Mouse (Mus musculus) MEL (cell line): ENCODE measurements at regions not wholly inside any gene's neighbourhood (a gene's known extent, or its start where the extent isn't known, plus 50 kb on each side); places are given as distances from the start of the nearest gene placed in this dataset.

Source experiments
- DNase-seq: peaks from one replicate; pipeline ENCODE4 v3.0.0; 2011; ENCODE audit warnings: low read depth, low spot score
- H3K27ac ChIP-seq: 2 replicates; pipeline ENCODE4 v1.5.1; 2012; ENCODE audit warnings: low read depth, mild to moderate bottlenecking, control low read depth, low read length, moderate library complexity; ENCODE audit not compliant: control insufficient read depth
- H3K27me3 ChIP-seq, 2 experiments: fragments of 150-350 bp in 1 of 2; sonication (generic) in 1 of 2; 2 replicates each; pipeline ENCODE4 v1.6.1; 2012; ENCODE audit warnings: low read length in 2 of 2, mild to moderate bottlenecking in 2 of 2, improper control_type of control experiment in 1 of 2, moderate library complexity in 1 of 2; ENCODE audit not compliant: insufficient read depth in 2 of 2, control insufficient read depth in 1 of 2
- H3K36me3 ChIP-seq, 2 experiments: 2 replicates each; pipeline ENCODE4 v1.6.1; 2012 to 2014; ENCODE audit warnings: low read length in 2 of 2, improper control_type of control experiment in 1 of 2, inconsistent platforms in 1 of 2, mild to moderate bottlenecking in 1 of 2; ENCODE audit not compliant: insufficient read depth in 2 of 2, control insufficient read depth in 1 of 2
- H3K4me1 ChIP-seq, 2 experiments: fragments of 150-350 bp in 1 of 2; sonication (generic) in 1 of 2; 2 replicates each; pipeline ENCODE4 v1.6.1; 2012; ENCODE audit warnings: low read length in 2 of 2, improper control_type of control experiment in 1 of 2, mild to moderate bottlenecking in 1 of 2; ENCODE audit not compliant: insufficient read depth in 2 of 2, control insufficient read depth in 1 of 2
- H3K4me3 ChIP-seq, 2 experiments: fragments of 150-350 bp in 1 of 2; sonication (generic) in 1 of 2; 2 replicates each; pipeline ENCODE4 v1.5.1; 2012; ENCODE audit warnings: low read depth in 2 of 2, low read length in 2 of 2, mild to moderate bottlenecking in 2 of 2, moderate library complexity in 2 of 2, control low read depth in 1 of 2, improper control_type of control experiment in 1 of 2; ENCODE audit not compliant: control insufficient read depth in 1 of 2, insufficient read depth in 1 of 2
- H3K79me2 ChIP-seq: 2 replicates; pipeline ENCODE4 v1.6.1; 2012; ENCODE audit warnings: mild to moderate bottlenecking, low read length, moderate library complexity; ENCODE audit not compliant: control insufficient read depth, poor library complexity, insufficient read depth
- H3K9ac ChIP-seq: 2 replicates; pipeline ENCODE4 v1.6.1; 2012; ENCODE audit warnings: low read depth, mild to moderate bottlenecking, control low read depth, low read length, moderate library complexity; ENCODE audit not compliant: control insufficient read depth, poor library complexity, severe bottlenecking
- H3K9me3 ChIP-seq: fragments of 150-350 bp; sonication (generic); replicated peaks from 2 replicates; pipeline ENCODE4 v1.6.1; 2012; ENCODE audit warnings: mild to moderate bottlenecking, low read length, improper control_type of control experiment, moderate library complexity; ENCODE audit not compliant: insufficient read depth
- BHLHE40 ChIP-seq: IDR thresholded peaks from 2 replicates; pipeline ENCODE4 v1.6.1; 2012; ENCODE audit warnings: low read depth, mild to moderate bottlenecking, inconsistent platforms, low read length, improper control_type of control experiment, borderline replicate concordance
- CHD2 ChIP-seq: IDR thresholded peaks from 2 replicates; pipeline ENCODE4 v1.6.1; 2011; ENCODE audit warnings: low read length, improper control_type of control experiment
- CTCF ChIP-seq, 3 experiments: IDR thresholded peaks in 2 of 3; conservative IDR thresholded peaks in 1 of 3; 2 replicates each; pipeline ENCODE4 v1.5.1; 2011 to 2012; ENCODE audit warnings: low read length in 3 of 3, low read depth in 2 of 3, mild to moderate bottlenecking in 2 of 3, improper control_type of control experiment in 1 of 3, inconsistent platforms in 1 of 3, mixed read lengths in 1 of 3, moderate library complexity in 1 of 3; ENCODE audit not compliant: control insufficient read depth in 1 of 3, insufficient read depth in 1 of 3, poor library complexity in 1 of 3, severe bottlenecking in 1 of 3
- ELF1 ChIP-seq: IDR thresholded peaks from 2 replicates; pipeline ENCODE4 v1.6.1; 2014; ENCODE audit warnings: low read depth, mild to moderate bottlenecking, inconsistent platforms, low read length, improper control_type of control experiment, moderate library complexity
- EP300 ChIP-seq, 2 experiments: IDR thresholded peaks; 2 replicates each; pipeline ENCODE4 v1.6.1; 2011; ENCODE audit warnings: improper control_type of control experiment in 2 of 2, low read length in 2 of 2, low read depth in 1 of 2, mild to moderate bottlenecking in 1 of 2
- ETS1 ChIP-seq: IDR thresholded peaks from 2 replicates; pipeline ENCODE4 v1.6.1; 2012; ENCODE audit warnings: low read depth, mild to moderate bottlenecking, inconsistent platforms, low read length, improper control_type of control experiment, moderate library complexity
- GABPA ChIP-seq: IDR thresholded peaks from 2 replicates; pipeline ENCODE4 v1.6.1; 2012; ENCODE audit warnings: low read depth, mild to moderate bottlenecking, inconsistent platforms, low read length, improper control_type of control experiment, moderate library complexity
- GATA1 ChIP-seq: IDR thresholded peaks from 2 replicates; pipeline ENCODE4 v1.6.1; 2011; ENCODE audit warnings: low read depth, low read length, improper control_type of control experiment
- JUND ChIP-seq: IDR thresholded peaks from 2 replicates; pipeline ENCODE4 v1.6.1; 2011; ENCODE audit warnings: low read depth, mild to moderate bottlenecking, improper control_type of control experiment, low read length
- KAT2A ChIP-seq: conservative IDR thresholded peaks from 2 replicates; pipeline ENCODE4 v1.6.1; 2012; ENCODE audit warnings: low read depth, low read length, improper control_type of control experiment, inconsistent platforms
- MAFK ChIP-seq: IDR thresholded peaks from 2 replicates; pipeline ENCODE4 v1.6.1; 2011; ENCODE audit warnings: low read depth, mild to moderate bottlenecking, low read length, improper control_type of control experiment, borderline replicate concordance
- MAX ChIP-seq: IDR thresholded peaks from 2 replicates; pipeline ENCODE4 v1.6.1; 2011; ENCODE audit warnings: low read length, improper control_type of control experiment
- NELFE ChIP-seq: IDR thresholded peaks from 2 replicates; pipeline ENCODE4 v1.6.1; 2011; ENCODE audit warnings: low read depth, low read length, improper control_type of control experiment
- NRF1 ChIP-seq: IDR thresholded peaks from 2 replicates; pipeline ENCODE4 v1.6.1; 2014; ENCODE audit warnings: low read depth, mild to moderate bottlenecking, inconsistent platforms, low read length, improper control_type of control experiment, moderate library complexity; ENCODE audit not compliant: poor library complexity, insufficient read depth, severe bottlenecking
- POLR2A ChIP-seq, 2 experiments: IDR thresholded peaks; 2 replicates each; pipeline ENCODE4 v1.6.1; 2011 to 2012; ENCODE audit warnings: low read length in 2 of 2, mild to moderate bottlenecking in 2 of 2, control low read depth in 1 of 2, improper control_type of control experiment in 1 of 2, low read depth in 1 of 2, moderate library complexity in 1 of 2; ENCODE audit not compliant: control insufficient read depth in 1 of 2, insufficient read depth in 1 of 2, poor library complexity in 1 of 2
- POLR2AphosphoS2 ChIP-seq: IDR thresholded peaks from 2 replicates; pipeline ENCODE4 v1.6.1; 2011; ENCODE audit warnings: low read length, improper control_type of control experiment
- POLR2AphosphoS5 ChIP-seq: IDR thresholded peaks from 2 replicates; pipeline ENCODE4 v1.6.1; 2012; ENCODE audit warnings: low read depth, borderline replicate concordance, mild to moderate bottlenecking, inconsistent platforms, low read length, moderate library complexity, mixed read lengths
- RAD21 ChIP-seq: IDR thresholded peaks from 2 replicates; pipeline ENCODE4 v1.6.1; 2011; ENCODE audit warnings: mild to moderate bottlenecking, low read depth, low read length, improper control_type of control experiment
- RCOR1 ChIP-seq: IDR thresholded peaks from 2 replicates; pipeline ENCODE4 v1.6.1; 2012; ENCODE audit warnings: low read depth, mild to moderate bottlenecking, inconsistent platforms, low read length, improper control_type of control experiment
- SMC3 ChIP-seq: IDR thresholded peaks from 2 replicates; pipeline ENCODE4 v1.6.1; 2011; ENCODE audit warnings: low read depth, low read length, improper control_type of control experiment
- TAL1 ChIP-seq: IDR thresholded peaks from 2 replicates; pipeline ENCODE4 v1.6.1; 2012; ENCODE audit warnings: mild to moderate bottlenecking, inconsistent platforms, low read length, moderate library complexity, mixed read lengths
- TBP ChIP-seq: IDR thresholded peaks from 2 replicates; pipeline ENCODE4 v1.8.0; 2011; ENCODE audit warnings: low read depth, low read length, improper control_type of control experiment
- TCF12 ChIP-seq: IDR thresholded peaks from 2 replicates; pipeline ENCODE4 v1.6.1; 2014; ENCODE audit warnings: low read depth, mild to moderate bottlenecking, inconsistent platforms, low read length, improper control_type of control experiment, moderate library complexity
- USF1 ChIP-seq: IDR thresholded peaks from 2 replicates; pipeline ENCODE4 v1.6.1; 2014; ENCODE audit warnings: low read depth, mild to moderate bottlenecking, inconsistent platforms, low read length, improper control_type of control experiment, moderate library complexity
- USF2 ChIP-seq, 2 experiments: IDR thresholded peaks; 2 replicates each; pipeline ENCODE4 v1.6.1; 2011 to 2012; ENCODE audit warnings: improper control_type of control experiment in 2 of 2, low read length in 2 of 2, borderline replicate concordance in 1 of 2, inconsistent platforms in 1 of 2, low read depth in 1 of 2, mild to moderate bottlenecking in 1 of 2; ENCODE audit not compliant: insufficient read depth in 1 of 2
- ZKSCAN1 ChIP-seq: IDR thresholded peaks from 2 replicates; pipeline ENCODE4 v1.6.1; 2012; ENCODE audit warnings: low read depth, mild to moderate bottlenecking, inconsistent platforms, low read length, improper control_type of control experiment, moderate library complexity

DNA sequence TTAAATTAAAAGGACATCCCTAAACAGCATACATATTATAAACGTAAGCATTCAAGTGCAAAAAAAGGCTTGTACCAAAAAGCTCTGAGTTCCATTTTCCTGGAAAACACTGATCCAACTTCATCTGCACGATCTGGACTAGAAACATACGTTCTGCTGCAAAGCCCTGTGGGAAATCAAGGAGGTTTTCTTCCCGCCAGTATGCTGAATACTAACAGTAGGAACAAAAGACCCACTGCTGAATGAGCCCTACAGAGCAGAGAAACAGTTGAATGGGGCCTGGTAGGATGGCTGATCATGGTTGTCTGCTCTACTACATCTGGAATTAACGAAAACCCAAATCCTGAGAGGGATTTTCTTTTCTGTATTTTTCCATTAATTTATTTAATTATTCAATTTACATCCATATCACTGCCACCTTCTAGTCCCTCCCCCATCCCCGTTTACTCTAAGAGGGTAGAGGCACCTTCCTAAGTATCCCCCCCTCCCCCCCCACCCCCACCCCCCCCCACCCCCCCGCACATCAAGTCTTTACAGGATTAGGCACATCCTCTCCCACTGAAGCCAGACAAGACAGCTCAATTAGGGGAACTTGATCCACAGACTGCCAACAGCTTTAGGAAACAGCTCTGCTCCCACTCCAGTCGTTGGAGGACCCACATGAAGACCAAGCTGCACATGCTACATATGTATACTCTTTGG is 439.5 kb downstream of the Rapgef2 start:
- Histone ChIP-seq H3K27me3 (peaks cover 0 to 1% of the 10 kb centered on the region in 2 experiments; a peak in 1 of 4 replicates), H3K4me3 (no peak overlapping the region), H3K9me3 (no peaks in the 10 kb centered on the region), H3K79me2 (no peaks in the 10 kb centered on the region), H3K9ac (no peak overlapping the region), H3K36me3 (no peaks in the 10 kb centered on the region), H3K27ac (no peak overlapping the region), H3K4me1 (no peaks in the 10 kb centered on the region)
- DNase-seq: no peak
- TF ChIP-seq MAFK (no peak), CTCF (IDR thresholded peaks at IDR 0.05 in 2 of 3, conservative IDR thresholded peaks at IDR 0.05 in 1 of 3; ENCODE audit: control insufficient read depth in 1 of 3, insufficient read depth in 1 of 3, low read depth in 2 of 3, low read length in 3 of 3, poor library complexity in 1 of 3, severe bottlenecking in 1 of 3) (no peak), ELF1 (no peak), TBP (no peak), RCOR1 (no peak), USF1 (no peak), MAX (no peak), CHD2 (no peak), TCF12 (no peak), POLR2AphosphoS5 (no peak), POLR2AphosphoS2 (no peak), ETS1 (no peak), ZKSCAN1 (no peak), POLR2A (IDR thresholded peaks at IDR 0.05; ENCODE audit: control insufficient read depth in 1 of 2, insufficient read depth in 1 of 2, low read depth in 1 of 2, low read length in 2 of 2, poor library complexity in 1 of 2) (no peak), NRF1 (no peak), USF2 (IDR thresholded peaks at IDR 0.05; ENCODE audit: borderline replicate concordance in 1 of 2, insufficient read depth in 1 of 2, low read depth in 1 of 2, low read length in 2 of 2) (no peak), GATA1 (no peak)

DNA sequence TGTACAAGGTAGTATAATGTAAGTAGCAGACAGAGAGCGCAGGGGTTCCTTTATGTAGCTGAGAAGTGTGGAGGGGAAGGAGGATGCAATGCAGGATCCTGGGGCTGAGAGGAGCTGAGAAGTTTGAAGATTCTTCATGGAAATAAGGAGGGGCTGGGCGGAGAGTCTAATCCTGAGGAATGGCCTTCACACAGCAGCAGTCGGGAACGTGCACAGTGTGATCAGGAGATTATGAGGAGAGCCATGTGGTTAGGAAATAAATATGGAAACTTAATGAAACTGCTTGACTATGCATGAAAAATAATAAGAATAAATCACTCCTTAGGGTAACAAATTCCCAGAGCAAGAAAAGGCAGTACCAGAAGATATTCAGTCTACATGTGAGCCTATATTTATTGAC is 445.1 kb downstream of the Rapgef2 start:
- H3K27me3 ChIP-seq: peaks cover 0 to 1% of the 10 kb centered on the region in 2 experiments; a peak in 1 of 4 replicates
- no peaks in the 10 kb centered on the region for H3K4me1 ChIP-seq
- no peak overlapping the region for H3K27ac ChIP-seq
- no peak for TF ChIP-seq CTCF (IDR thresholded peaks at IDR 0.05 in 2 of 3, conservative IDR thresholded peaks at IDR 0.05 in 1 of 3; ENCODE audit: control insufficient read depth in 1 of 3, insufficient read depth in 1 of 3, low read depth in 2 of 3, low read length in 3 of 3, poor library complexity in 1 of 3, severe bottlenecking in 1 of 3)
- no peak for TF ChIP-seq POLR2AphosphoS2
- TF ChIP-seq NRF1: no peak
- no peak for TF ChIP-seq GABPA
- TF ChIP-seq JUND: no peak
- no peak for TF ChIP-seq KAT2A
- TF ChIP-seq USF2 (IDR thresholded peaks at IDR 0.05; ENCODE audit: borderline replicate concordance in 1 of 2, insufficient read depth in 1 of 2, low read depth in 1 of 2, low read length in 2 of 2): no peak
- TF ChIP-seq NELFE: no peak
- TF ChIP-seq TAL1: no peak
- TF ChIP-seq EP300 (IDR thresholded peaks at IDR 0.05; ENCODE audit: low read depth in 1 of 2, low read length in 2 of 2): no peak
- no peak for TF ChIP-seq RAD21
- TF ChIP-seq BHLHE40: no peak
- no peak for TF ChIP-seq POLR2A (IDR thresholded peaks at IDR 0.05; ENCODE audit: control insufficient read depth in 1 of 2, insufficient read depth in 1 of 2, low read depth in 1 of 2, low read length in 2 of 2, poor library complexity in 1 of 2)
- no peak for TF ChIP-seq CHD2
- TF ChIP-seq SMC3: no peak
- H3K9ac ChIP-seq: no peak overlapping the region
- H3K9me3 ChIP-seq: no peaks in the 10 kb centered on the region
- H3K79me2 ChIP-seq: no peaks in the 10 kb centered on the region
- no peak for DNase-seq
- no peak overlapping the region for H3K4me3 ChIP-seq
- no peaks in the 10 kb centered on the region for H3K36me3 ChIP-seq
